Mouse (Mus musculus) heart, postnatal 36 days (tissue): ENCODE results near the gene Trim62. TPM values are rescaled to one million over a fixed set of nuclear protein-coding genes. Genes with fewer than 3 reads are reported as not detected.

Experiments used
- DNase-seq, 2 experiments: peaks; one replicate each; pipeline ENCODE4 v3.0.0; 2021 to 2022
- intact Hi-C: fragments of 180-260 bp; cut with DNase I; formaldehyde crosslinking; loops from one replicate; pipeline ENCODE4 v1.15.1; 2025
- total RNA-seq, 2 experiments: library from RNA; stranded (reverse); gene quantifications; 2 replicates each; pipeline ENCODE4 v1.2.3; 2021

Trim62 gene
- 1 to 10 TPM; 1.5 to 2.1 TPM for total RNA-seq

- DNase-seq: peak; percentile 79 to 81
- intact Hi-C loops: no loop called here
Measured at GRCm38 (mm10) chr4:128883379-128883781, at the start of gene Trim62. TSS of gene Trim62 (plus strand) at chr4:128883580.

- intact Hi-C loops: no loop called here
- DNase-seq: no peak
Measured at GRCm38 (mm10) chr4:128838202-128838601, 45.2 kb upstream of the Trim62 start.

- intact Hi-C loops: no loop called here
- DNase-seq: peak; percentile 13 to 37
Measured at GRCm38 (mm10) chr4:128839811-128840738, 43.3 kb upstream of the Trim62 start.

GRCm38 (mm10) chr4:128841259-128841658 is 42.1 kb upstream of the Trim62 start:
- intact Hi-C loops: no loop called here
- no peak for DNase-seq

- no peak for DNase-seq
- intact Hi-C loops: no loop called here
Measured at GRCm38 (mm10) chr4:128844566-128844965, 38.8 kb upstream of the Trim62 start.

GRCm38 (mm10) chr4:128845367-128845973 is 37.9 kb upstream of the Trim62 start:
- no peak for DNase-seq
- intact Hi-C loops: no loop called here

- no peak for DNase-seq
- intact Hi-C loops: no loop called here
Measured at GRCm38 (mm10) chr4:128848961-128849360, 34.4 kb upstream of the Trim62 start.

- intact Hi-C loops: no loop called here
- DNase-seq: no peak
Measured at GRCm38 (mm10) chr4:128849686-128850085, 33.7 kb upstream of the Trim62 start.

- intact Hi-C loops: no loop called here
- no peak for DNase-seq
Measured at GRCm38 (mm10) chr4:128852266-128852887, 31.0 kb upstream of the Trim62 start.

- intact Hi-C loops: no loop called here
Measured at GRCm38 (mm10) chr4:128853117-128853516, 30.3 kb upstream of the Trim62 start.

GRCm38 (mm10) chr4:128855613-128856040 is 27.8 kb upstream of the Trim62 start:
- intact Hi-C loops: loop anchor here (5.0 kb wide), 1 partner anchor 43 kb away; no protein-coding TSS in a partner anchor
- peak; percentile 15 to 32 for DNase-seq

More at GRCm38 (mm10) chr4:128853117-128853516, 30.3 kb upstream of the Trim62 start:
- DNase-seq: no peak

GRCm38 (mm10) chr4:128857212-128857611 is 26.2 kb upstream of the Trim62 start:
- DNase-seq: no peak
- intact Hi-C loops: loop anchor here (1.0 to 5.0 kb wide), 2 partner anchors 45 to 146 kb away; no protein-coding TSS in a partner anchor

GRCm38 (mm10) chr4:128858226-128858625 is 25.2 kb upstream of the Trim62 start:
- intact Hi-C loops: loop anchor here (1.0 to 5.0 kb wide), 3 partner anchors 46 to 245 kb away; no protein-coding TSS in a partner anchor
- peak; percentile 54 to 79 for DNase-seq

- intact Hi-C loops: loop anchor here (1.0 to 5.0 kb wide), 3 partner anchors 47 to 246 kb away; no protein-coding TSS in a partner anchor
- no peak for DNase-seq
Measured at GRCm38 (mm10) chr4:128858878-128859277, 24.5 kb upstream of the Trim62 start.

- intact Hi-C loops: no loop called here
- no peak for DNase-seq
Measured at GRCm38 (mm10) chr4:128872992-128873391, 10.4 kb upstream of the Trim62 start.

- DNase-seq: no peak
- intact Hi-C loops: no loop called here
Measured at GRCm38 (mm10) chr4:128874062-128874461, 9.3 kb upstream of the Trim62 start.

GRCm38 (mm10) chr4:128875439-128875838 is 7.9 kb upstream of the Trim62 start:
- intact Hi-C loops: no loop called here
- no peak for DNase-seq

- intact Hi-C loops: no loop called here
- no peak for DNase-seq
Measured at GRCm38 (mm10) chr4:128877520-128877919, 5.9 kb upstream of the Trim62 start.

GRCm38 (mm10) chr4:128878901-128879491 is 4.4 kb upstream of the Trim62 start:
- intact Hi-C loops: no loop called here

More at GRCm38 (mm10) chr4:128878901-128879491, 4.4 kb upstream of the Trim62 start:
- DNase-seq: no peak
